Mouse (Mus musculus) R1 (cell line): Measurements from ENCODE around the gene Pigu.

Source experiments
- DNase-seq: peaks from one replicate; pipeline ENCODE4 v3.0.0-alpha.2; 2018; ENCODE audit warnings: low read depth, low spot score

Pigu gene

GRCm38 (mm10) chr2:155367635-155368284, 10.5 kb upstream of the Pigu start:
- DNase-seq: no peak

GRCm38 (mm10) chr2:155357686-155358399, 613 bp upstream of the Pigu start:
- DNase-seq: peak; percentile 48

GRCm38 (mm10) chr2:155354402-155354801, 2.8 kb downstream of the Pigu start:
- DNase-seq: no peak

- no peak for DNase-seq
Observed at GRCm38 (mm10) chr2:155346670-155347069, 10.6 kb downstream of the Pigu start.

GRCm38 (mm10) chr2:155340166-155340565, 17.1 kb downstream of the Pigu start:
- no peak for DNase-seq

- no peak for DNase-seq
Observed at GRCm38 (mm10) chr2:155336254-155336653, 21.0 kb downstream of the Pigu start.

- no peak for DNase-seq
Observed at GRCm38 (mm10) chr2:155335231-155335630, 22.0 kb downstream of the Pigu start.

- DNase-seq: no peak
Observed at GRCm38 (mm10) chr2:155333421-155333820, 23.8 kb downstream of the Pigu start.

- no peak for DNase-seq
Observed at GRCm38 (mm10) chr2:155331351-155331750, 25.9 kb downstream of the Pigu start.

GRCm38 (mm10) chr2:155330811-155331210, 26.4 kb downstream of the Pigu start:
- DNase-seq: no peak

- DNase-seq: no peak
Observed at GRCm38 (mm10) chr2:155329707-155330106, 27.5 kb downstream of the Pigu start.

GRCm38 (mm10) chr2:155328906-155329305, 28.3 kb downstream of the Pigu start:
- DNase-seq: no peak

- no peak for DNase-seq
Observed at GRCm38 (mm10) chr2:155327906-155328305, 29.3 kb downstream of the Pigu start.

GRCm38 (mm10) chr2:155326001-155326400, 31.2 kb downstream of the Pigu start:
- no peak for DNase-seq

- DNase-seq: no peak
Observed at GRCm38 (mm10) chr2:155320596-155320995, 36.6 kb downstream of the Pigu start.

- DNase-seq: no peak
Observed at GRCm38 (mm10) chr2:155318618-155319017, 38.6 kb downstream of the Pigu start.

- DNase-seq: no peak
Observed at GRCm38 (mm10) chr2:155313671-155314070, 43.6 kb downstream of the Pigu start.

- peak; percentile 46 for DNase-seq
Observed at GRCm38 (mm10) chr2:155308936-155309592, 48.2 kb downstream of the Pigu start.

- DNase-seq: no peak
Observed at GRCm38 (mm10) chr2:155299563-155299962, 57.7 kb downstream of the Pigu start.

GRCm38 (mm10) chr2:155295453-155295852, 61.8 kb downstream of the Pigu start:
- DNase-seq: no peak

GRCm38 (mm10) chr2:155293946-155294345, 63.3 kb downstream of the Pigu start:
- DNase-seq: no peak

GRCm38 (mm10) chr2:155293382-155293781, 63.8 kb downstream of the Pigu start:
- DNase-seq: no peak

- no peak for DNase-seq
Observed at GRCm38 (mm10) chr2:155290066-155290465, 67.2 kb downstream of the Pigu start.
